Mouse (Mus musculus) WW6 (cell line): ENCODE measurements around the gene Txndc12.

Source experiments
- DNase-seq: peaks from one replicate; pipeline ENCODE4 v3.0.0-alpha.2; 2013; ENCODE audit warnings: low read depth, low spot score

Txndc12 gene

GRCm38 (mm10) chr4:108834115-108834970, at the start of gene Txndc12:
Gene Txndc12, plus strand, starts transcription at chr4:108834601.
- peak; percentile 71 for DNase-seq

- no peak for DNase-seq
Measured at GRCm38 (mm10) chr4:108789258-108789936, 45.0 kb upstream of the Txndc12 start.

GRCm38 (mm10) chr4:108790507-108790906, 43.9 kb upstream of the Txndc12 start:
- DNase-seq: no peak

- DNase-seq: no peak
Measured at GRCm38 (mm10) chr4:108793941-108794340, 40.5 kb upstream of the Txndc12 start.

- DNase-seq: peak; percentile 11
Measured at GRCm38 (mm10) chr4:108796701-108797100, 37.7 kb upstream of the Txndc12 start.

GRCm38 (mm10) chr4:108798083-108798830, 36.1 kb upstream of the Txndc12 start:
- DNase-seq: no peak

GRCm38 (mm10) chr4:108803535-108803934, 30.9 kb upstream of the Txndc12 start:
- DNase-seq: no peak

- DNase-seq: no peak
Measured at GRCm38 (mm10) chr4:108811142-108811541, 23.3 kb upstream of the Txndc12 start.

- no peak for DNase-seq
Measured at GRCm38 (mm10) chr4:108811550-108811949, 22.9 kb upstream of the Txndc12 start.

GRCm38 (mm10) chr4:108825677-108826076, 8.7 kb upstream of the Txndc12 start:
- DNase-seq: no peak

- DNase-seq: no peak
Measured at GRCm38 (mm10) chr4:108826096-108826495, 8.3 kb upstream of the Txndc12 start.

- DNase-seq: no peak
Measured at GRCm38 (mm10) chr4:108826643-108827042, 7.8 kb upstream of the Txndc12 start.

- no peak for DNase-seq
Measured at GRCm38 (mm10) chr4:108830698-108831097, 3.7 kb upstream of the Txndc12 start.

GRCm38 (mm10) chr4:108832916-108833827, 1.2 kb upstream of the Txndc12 start, which contains the start of gene Btf3l4:
Gene Btf3l4, minus strand, starts transcription at chr4:108833614.
- peak; percentile 83 for DNase-seq

- no peak for DNase-seq
Measured at GRCm38 (mm10) chr4:108833828-108834114, 630 bp upstream of the Txndc12 start.

- DNase-seq: no peak
Measured at GRCm38 (mm10) chr4:108834971-108835311, 540 bp downstream of the Txndc12 start.

- DNase-seq: no peak
Measured at GRCm38 (mm10) chr4:108835496-108835895, 1.1 kb downstream of the Txndc12 start.

- no peak for DNase-seq
Measured at GRCm38 (mm10) chr4:108838031-108838430, 3.6 kb downstream of the Txndc12 start.

GRCm38 (mm10) chr4:108841920-108842578, 7.6 kb downstream of the Txndc12 start:
- DNase-seq: no peak

- no peak for DNase-seq
Measured at GRCm38 (mm10) chr4:108843336-108843735, 8.9 kb downstream of the Txndc12 start.
